Mouse (Mus musculus) T-helper 1 cell (primary cell): ENCODE measurements around the gene Tigit.

Source experiments
- in situ Hi-C: fragments of 300-600 bp; cut with MboI, MseI; formaldehyde crosslinking; loops from one replicate; pipeline ENCODE4 v1.15.1; 2025; ENCODE audit warnings: high pct_unique_total_duplicates

Gene Tigit

DNA sequence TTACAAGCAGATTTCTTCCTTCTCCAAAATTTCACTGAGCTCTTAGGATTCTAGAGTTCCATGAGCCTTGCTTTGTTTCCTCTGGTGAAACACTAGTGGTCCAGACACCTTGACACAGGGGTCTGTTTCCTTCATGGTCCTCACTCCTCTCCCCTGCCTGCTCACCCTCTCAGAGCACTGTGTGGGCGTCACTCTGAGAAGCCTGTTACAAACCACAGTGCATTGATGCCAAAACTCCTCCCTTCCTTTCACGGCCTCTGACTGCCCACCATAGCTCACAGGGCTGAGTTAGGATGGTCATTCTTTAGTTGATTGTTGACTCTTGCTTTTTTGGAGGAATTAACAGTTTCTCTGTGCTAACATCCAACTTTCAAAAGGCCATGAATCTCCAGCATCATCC, 43.6 kb downstream of the Tigit start:
- in situ Hi-C loops = no loop called here

DNA sequence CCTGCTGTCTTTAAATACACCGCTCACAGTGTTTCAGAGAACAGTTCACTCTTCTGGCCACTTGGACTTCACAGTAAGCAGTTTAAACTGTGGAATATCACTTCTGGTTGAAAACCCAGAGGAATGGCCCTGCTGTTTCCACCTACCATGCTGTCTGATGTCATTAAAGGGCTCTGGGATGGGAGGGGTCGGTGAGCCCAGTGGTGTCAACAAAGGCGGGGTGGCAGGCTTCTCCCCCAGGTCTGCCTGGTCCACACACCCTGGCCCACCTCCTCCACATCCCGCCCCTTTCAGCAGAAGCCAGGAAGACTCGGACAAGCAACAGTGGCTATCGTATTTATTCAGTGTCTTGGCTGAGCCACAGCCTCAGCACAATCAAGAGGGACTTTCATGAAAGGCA, 44.7 kb downstream of the Tigit start:
- in situ Hi-C loops = no loop called here

DNA sequence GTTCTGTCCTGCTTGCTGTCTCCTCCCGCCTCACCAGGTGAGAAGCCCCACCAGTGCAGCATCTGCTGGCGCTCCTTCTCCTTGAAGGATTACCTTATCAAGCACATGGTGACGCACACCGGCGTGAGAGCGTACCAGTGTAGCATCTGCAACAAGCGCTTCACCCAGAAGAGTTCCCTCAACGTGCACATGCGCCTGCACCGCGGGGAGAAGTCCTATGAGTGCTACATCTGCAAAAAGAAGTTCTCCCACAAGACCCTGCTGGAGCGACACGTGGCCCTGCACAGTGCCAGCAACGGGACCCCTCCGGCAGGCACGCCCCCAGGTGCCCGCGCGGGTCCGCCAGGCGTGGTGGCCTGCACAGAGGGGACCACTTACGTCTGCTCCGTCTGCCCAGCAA, 45.7 kb downstream of the Tigit start:
- in situ Hi-C loops = no loop called here

DNA sequence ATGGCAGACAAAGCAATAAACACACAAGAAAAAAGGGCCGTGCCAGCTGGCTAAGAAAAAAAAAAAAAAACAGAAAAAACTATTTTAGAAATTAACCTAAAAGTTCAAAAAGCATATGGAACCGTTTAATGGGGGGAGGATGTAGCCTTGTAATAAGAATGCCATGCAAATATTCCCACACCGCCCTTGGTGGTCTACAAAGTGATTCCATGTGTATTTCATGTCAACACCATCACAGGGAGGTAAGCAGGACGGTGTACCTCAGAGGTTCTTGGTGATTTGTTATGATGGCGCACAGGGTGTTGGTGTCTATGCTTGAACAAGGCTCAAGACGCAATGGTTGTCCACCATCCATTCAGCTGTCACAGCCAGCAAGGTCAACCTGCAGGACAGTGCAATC, 46.6 kb downstream of the Tigit start:
- in situ Hi-C loops = no loop called here

DNA sequence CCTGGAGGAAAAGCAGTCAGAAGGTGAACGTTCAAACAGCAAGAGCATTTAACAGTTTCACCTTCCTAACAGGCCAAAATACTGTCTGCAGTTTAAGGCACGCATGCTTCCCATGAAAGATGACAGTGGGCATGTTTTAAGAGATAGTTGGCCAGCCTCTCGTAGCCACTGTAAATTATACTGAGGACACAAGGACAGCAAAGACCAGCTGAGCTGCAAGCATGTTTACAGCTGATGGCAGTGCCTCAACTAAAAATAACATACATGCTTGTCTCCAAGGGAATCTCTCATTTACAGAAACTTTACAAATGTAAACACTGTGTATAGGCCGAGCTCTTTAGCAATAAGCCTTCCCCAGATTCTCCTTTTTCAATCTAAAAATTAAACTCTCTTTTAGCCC, 47.6 kb downstream of the Tigit start:
- in situ Hi-C loops = no loop called here

DNA sequence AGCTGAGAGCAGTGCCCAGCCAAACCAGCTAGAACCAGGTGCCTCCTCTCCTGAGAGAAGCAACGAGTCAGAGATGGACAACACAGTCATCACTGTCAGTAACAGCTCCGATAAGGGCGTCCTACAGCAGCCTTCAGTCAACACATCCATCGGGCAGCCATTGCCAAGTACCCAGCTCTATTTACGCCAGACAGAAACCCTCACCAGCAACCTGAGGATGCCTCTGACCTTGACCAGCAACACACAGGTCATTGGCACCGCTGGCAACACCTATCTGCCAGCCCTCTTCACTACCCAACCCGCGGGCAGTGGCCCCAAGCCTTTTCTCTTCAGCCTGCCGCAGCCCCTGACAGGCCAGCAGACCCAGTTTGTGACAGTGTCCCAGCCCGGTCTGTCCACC, 53.6 kb downstream of the Tigit start:
- in situ Hi-C loops = no loop called here

DNA sequence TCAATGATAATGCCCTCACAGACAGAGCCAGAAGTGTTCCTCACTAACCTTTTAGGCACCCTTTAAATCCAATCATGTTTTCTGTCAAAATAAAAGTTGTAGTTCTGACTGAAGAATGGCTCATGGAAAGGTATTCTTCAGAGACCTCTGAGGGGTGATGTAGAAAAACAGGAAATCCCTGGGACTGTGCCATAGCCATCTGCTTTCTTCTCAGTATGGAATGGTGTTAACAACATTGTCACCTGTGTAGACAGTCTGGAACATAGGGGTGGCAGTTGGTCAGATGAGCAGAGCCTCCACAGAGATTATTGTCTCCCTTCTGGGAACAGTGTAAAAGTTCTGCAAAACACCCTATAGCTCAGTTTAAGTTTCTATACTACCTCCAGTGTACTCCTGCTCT, 55.9 kb downstream of the Tigit start:
- in situ Hi-C loops = loop anchor here (10.0 kb wide), 1 partner anchor 1387 kb away; no protein-coding TSS in a partner anchor

DNA sequence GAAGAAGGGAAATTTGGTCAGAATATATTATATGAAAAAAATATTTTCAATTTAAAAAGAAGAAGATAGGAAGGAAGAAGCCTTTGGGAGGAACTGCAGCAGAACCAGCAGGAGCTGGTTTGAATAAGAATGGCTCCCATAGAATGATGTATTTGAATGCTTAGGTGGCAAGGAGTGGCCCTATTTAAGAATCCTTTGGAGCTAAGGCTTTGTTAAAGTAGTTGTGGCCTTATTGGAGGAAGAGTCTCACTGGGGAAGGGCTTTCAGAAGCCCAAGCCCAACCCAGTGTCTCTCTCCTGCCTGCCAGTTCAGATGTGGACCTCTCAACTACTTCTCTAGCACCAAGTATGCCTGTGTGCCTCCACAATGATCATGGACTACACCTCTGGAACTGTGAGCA, 56.9 kb downstream of the Tigit start:
- in situ Hi-C loops = loop anchor here (10.0 kb wide), 1 partner anchor 1388 kb away; no protein-coding TSS in a partner anchor

DNA sequence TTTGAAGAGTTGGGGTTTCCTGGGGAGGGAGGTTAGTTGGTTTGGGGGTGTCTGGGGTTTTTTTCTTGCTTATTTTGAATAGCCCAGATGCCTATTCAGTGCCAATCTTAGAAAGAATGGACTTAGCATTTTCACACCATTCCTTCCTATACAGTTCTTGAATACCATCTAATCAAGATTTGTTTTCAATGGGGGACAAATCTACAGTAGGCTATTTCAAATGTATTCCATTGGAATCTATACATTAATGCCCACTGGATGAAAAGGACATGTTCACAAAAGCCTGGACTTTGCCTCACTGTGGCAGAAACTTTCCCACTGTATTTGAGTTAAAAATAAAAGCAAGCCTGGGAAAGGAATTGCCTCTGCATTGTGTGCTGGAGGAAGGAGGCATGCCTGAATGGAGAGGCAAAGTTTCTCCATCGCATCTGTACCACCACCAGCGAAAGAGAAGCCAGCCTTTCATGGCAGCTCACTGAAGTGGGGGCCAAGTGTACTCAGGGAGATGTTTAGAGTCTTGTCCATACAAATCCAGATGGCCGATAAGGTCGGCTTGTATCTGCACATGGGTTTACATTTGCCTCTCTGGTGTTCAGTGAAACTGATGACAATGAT, 59.4 kb downstream of the Tigit start:
- in situ Hi-C loops = loop anchor here (10.0 kb wide), 1 partner anchor 1390 kb away; no protein-coding TSS in a partner anchor

DNA sequence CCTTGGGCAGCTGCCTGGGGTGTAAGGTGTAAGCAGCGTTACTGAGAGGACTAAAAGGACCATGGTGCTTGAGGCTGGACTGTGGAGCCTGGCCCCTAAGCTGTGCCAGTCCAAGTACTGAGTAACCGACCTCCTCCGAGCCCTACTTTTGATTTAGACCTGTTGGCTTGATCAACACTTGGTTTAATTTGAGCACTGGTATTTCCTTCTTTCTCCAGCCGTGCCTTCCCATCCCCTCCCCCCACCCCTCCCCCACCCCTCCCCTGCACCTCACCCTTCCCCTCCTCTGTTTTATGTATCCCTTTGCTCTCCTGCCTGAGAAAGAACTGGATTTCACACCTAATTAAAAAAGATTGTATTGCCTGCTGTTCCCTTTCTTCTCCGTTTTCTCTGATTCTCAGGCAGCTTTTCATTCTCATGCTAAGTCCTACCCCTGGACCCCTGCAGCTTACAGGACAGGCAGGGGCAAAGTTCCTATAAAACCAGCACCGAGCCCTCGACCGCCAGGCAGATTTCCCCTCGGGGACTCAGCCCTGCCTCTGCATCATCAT, 60.3 kb downstream of the Tigit start:
- in situ Hi-C loops = loop anchor here (10.0 kb wide), 1 partner anchor 1391 kb away; no protein-coding TSS in a partner anchor

DNA sequence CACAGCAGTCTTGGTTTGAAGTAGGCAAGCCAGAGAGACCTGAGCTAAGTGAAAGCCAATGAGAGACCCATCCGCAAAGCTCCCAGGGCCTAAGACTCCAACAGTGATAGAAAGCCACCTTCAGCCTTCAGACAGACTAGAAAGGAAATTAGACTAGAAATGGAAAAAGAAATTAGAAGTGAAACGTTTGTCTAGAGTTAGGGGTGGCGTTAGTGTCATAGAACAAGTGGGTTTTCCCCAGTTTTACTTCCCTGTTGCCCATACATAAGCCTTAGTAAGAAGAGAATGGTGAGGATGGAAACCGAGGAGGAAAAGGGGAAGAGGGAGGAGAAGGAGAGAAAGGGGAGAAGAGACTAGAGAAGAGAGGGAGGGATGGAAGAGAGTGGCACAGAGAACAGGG, 61.4 kb downstream of the Tigit start:
- in situ Hi-C loops = loop anchor here (10.0 kb wide), 1 partner anchor 1392 kb away; no protein-coding TSS in a partner anchor

DNA sequence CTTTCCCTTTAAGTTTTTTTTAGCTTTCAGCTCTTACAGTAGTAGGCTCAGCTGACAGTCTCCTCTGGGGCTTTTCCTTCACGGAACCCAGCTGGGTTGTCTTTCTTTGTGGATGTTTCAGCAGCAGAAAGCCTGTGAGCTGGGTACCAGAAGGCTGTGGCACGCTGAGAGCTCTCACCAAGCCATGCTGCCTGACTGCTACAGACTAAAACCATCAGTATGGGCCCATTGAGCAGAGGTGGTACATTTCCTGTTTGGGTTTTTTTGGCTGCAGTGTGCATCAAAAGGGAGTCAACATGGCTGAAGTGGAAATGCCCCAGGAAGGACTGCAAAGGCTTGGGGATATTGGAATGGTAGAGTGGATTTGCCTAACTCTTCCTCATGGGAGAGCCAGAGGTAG, 64.2 kb downstream of the Tigit start:
- in situ Hi-C loops = loop anchor here (10.0 kb wide), 1 partner anchor 1395 kb away; no protein-coding TSS in a partner anchor
